Mouse (Mus musculus): Measurements from ENCODE around the gene Col15a1.

- no peak for TF ChIP-seq CTCF (IDR thresholded peaks at IDR 0.05; ENCODE audit: low read depth)
- no peak for TF ChIP-seq EP300 (optimal IDR thresholded peaks at IDR 0.05)
Observed at GRCm38 (mm10) chr4:47273795-47274194, 65.8 kb downstream of the Col15a1 start.
